Comparison of ENCODE assay signal across 8 mouse cellular contexts in genomic region chr8:108699454-108700345, GRCm38 (mm10).
DNase-seq lines count a peak whose midpoint lies in the region; ATAC-seq lines count a peak whose summit lies in the region.

No protein-coding gene starts in this region.

- H3K9ac ChIP-seq in forebrain, embryonic 15.5 days (replicated peaks): no peak overlapping the region

- H3K36me3 ChIP-seq in forebrain, embryonic 15.5 days: no peaks in the 10 kb centered on the region
- H3K36me3 ChIP-seq in midbrain, embryonic 10.5 days: no peaks in the 10 kb centered on the region

- DNase-seq in heart, adult 11 months: peak; percentile 88
- DNase-seq in heart, postnatal 10 days: no peak
- DNase-seq in ES-CJ7 (ENCODE audit: low read depth, low spot score): peak; percentile 80
- DNase-seq in midbrain, embryonic 10.5 days (ENCODE audit: low spot score): peak; percentile 66
- DNase-seq in right cerebral cortex, postnatal 25 days: no peak
- no peak for DNase-seq in thymus, postnatal 14 days
- DNase-seq in testis, postnatal 10 days (ENCODE audit: low spot score): no peak

- H3K27me3 ChIP-seq in forebrain, embryonic 15.5 days: peaks cover 68% of the 10 kb centered on the region
- peaks cover 58% of the 10 kb centered on the region for H3K27me3 ChIP-seq in midbrain, embryonic 10.5 days (ENCODE audit: low read depth, poor library complexity, severe bottlenecking)

- H3K4me1 ChIP-seq in forebrain, embryonic 15.5 days: peaks cover 42% of the 10 kb centered on the region
- H3K4me1 ChIP-seq in midbrain, embryonic 10.5 days: peaks cover 84% of the 10 kb centered on the region

- no peaks in the 10 kb centered on the region for H3K9me3 ChIP-seq in forebrain, embryonic 15.5 days
- H3K9me3 ChIP-seq in midbrain, embryonic 10.5 days (replicated peaks): no peaks in the 10 kb centered on the region

- intact Hi-C loops in heart, postnatal 10 days (cut with DNase I): loop anchor here (5.0 to 10.0 kb wide), 2 partner anchors 83 to 485 kb away; no protein-coding TSS in a partner anchor

- ATAC-seq in forebrain, embryonic 15.5 days (replicated peaks): no peak

- H3K4me2 ChIP-seq in forebrain, embryonic 15.5 days (replicated peaks): peak overlapping the region; percentile 8; the same call in 1 of the 2 replicates

- H3K27ac ChIP-seq in forebrain, embryonic 15.5 days (replicated peaks): 0 out of 2 replicates have a peak overlapping the region, but pooled peaks have one; percentile 24
- peak overlapping the region; percentile 70 for H3K27ac ChIP-seq in midbrain, embryonic 10.5 days (replicated peaks)

- H3K4me3 ChIP-seq in forebrain, embryonic 15.5 days: no peak overlapping the region
- peak overlapping the region; percentile 52 for H3K4me3 ChIP-seq in midbrain, embryonic 10.5 days

- WGBS in forebrain, embryonic 15.5 days: 2% methylated on average over 23 of the region's 23 CpGs
- WGBS in midbrain, embryonic 10.5 days: under 1% methylated on average over 23 of the region's 23 CpGs

Comparison
In these comparisons a context has a peak if more than half of its experiments do, and no peak if none do; other contexts are left out.
1. DNase-seq: peak in heart, adult 11 months (single experiment), ES-CJ7 (single experiment) and midbrain, embryonic 10.5 days (single experiment); none in heart, postnatal 10 days (0 of 2), right cerebral cortex, postnatal 25 days (single experiment), thymus, postnatal 14 days (single experiment) and testis, postnatal 10 days (single experiment).